Mouse (Mus musculus): ENCODE data around the gene Prdm10.

DNA sequence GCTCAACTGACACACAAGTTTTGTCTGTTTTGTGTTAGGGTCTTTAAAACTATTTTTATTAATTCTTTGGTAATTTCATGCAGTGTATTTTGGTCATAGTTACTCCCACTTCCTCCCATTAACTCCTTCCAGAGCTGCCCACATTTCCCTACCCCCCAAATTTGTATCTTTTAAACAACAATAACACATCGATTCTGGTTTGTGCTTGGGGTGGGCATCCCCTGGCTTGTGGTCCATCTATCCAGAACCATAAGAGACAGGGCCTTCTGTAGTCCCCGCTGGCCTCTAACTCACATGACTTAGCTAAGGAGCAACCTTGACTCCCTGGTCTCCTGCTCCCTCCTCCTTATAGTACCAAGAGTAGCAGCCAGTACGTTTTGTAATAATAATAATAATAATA is 50.5 kb downstream of the Prdm10 start:
- TF ChIP-seq FLI1 (IDR thresholded peaks at IDR 0.05; ENCODE audit: low read length) (no peak), GATA1 (IDR thresholded peaks at IDR 0.05; ENCODE audit: borderline replicate concordance, low read length) (no peak)

All from megakaryocyte, embryonic 14.5 days (primary cell).